Mouse (Mus musculus) lung, adult 2 months (tissue): ENCODE data around the gene Med20.

ENCODE experiments used
- CTCF ChIP-seq: fragments of 200-500 bp; IDR thresholded peaks from 2 replicates; pipeline ENCODE4 v1.5.1; 2011; ENCODE audit warnings: mild to moderate bottlenecking, low read length, control low read depth; ENCODE audit not compliant: insufficient read depth
- POLR2A ChIP-seq: fragments of 200-500 bp; IDR thresholded peaks from 2 replicates; pipeline ENCODE4 v1.6.1; 2011; ENCODE audit warnings: low read depth, mild to moderate bottlenecking, control low read depth, low read length, borderline replicate concordance; ENCODE audit errors: extremely low read depth

DNA sequence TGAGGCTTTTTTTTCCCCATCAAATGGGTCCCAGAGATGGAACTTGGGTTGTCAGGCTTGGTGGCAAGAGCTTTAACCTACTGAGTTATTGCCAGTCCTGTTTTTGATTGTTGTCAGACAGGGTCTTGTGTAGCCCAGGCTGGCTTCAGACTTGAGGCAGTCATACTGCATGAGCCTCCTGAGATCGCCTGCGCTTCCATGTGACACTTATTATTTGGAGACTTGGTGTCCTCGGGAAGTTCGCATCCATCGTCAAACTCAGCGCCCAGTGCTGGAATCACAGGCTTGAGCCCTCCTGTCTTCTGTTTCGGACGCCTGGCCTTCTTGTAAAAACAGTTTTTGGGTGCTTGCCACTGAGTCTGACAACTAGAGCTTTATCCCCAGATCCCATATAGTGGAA is 4.7 kb downstream of the Med20 start:
- TF ChIP-seq POLR2A (no peak), CTCF (no peak)
